Mouse (Mus musculus) embryonic facial prominence, embryonic 10.5 days (tissue): Measurements from ENCODE around the gene H13. TPM values are rescaled to one million over a fixed set of nuclear protein-coding genes. Genes with fewer than 3 reads are reported as not detected.

ENCODE experiments used
- DNase-seq: peaks from one replicate; pipeline ENCODE4 v3.0.0-alpha.2; 2017; ENCODE audit warnings: low spot score
- H3K27ac ChIP-seq: fragments of 300-500 bp; sonication (generic); replicated peaks from 2 replicates; pipeline ENCODE4 v1.5.1; 2016; ENCODE audit warnings: mild to moderate bottlenecking
- H3K27me3 ChIP-seq: fragments of 300-500 bp; sonication (generic); replicated peaks from 2 replicates; pipeline ENCODE4 v1.6.1; 2016; ENCODE audit warnings: low read depth, mild to moderate bottlenecking; ENCODE audit not compliant: poor library complexity, severe bottlenecking
- H3K36me3 ChIP-seq: fragments of 300-500 bp; sonication (generic); replicated peaks from 2 replicates; pipeline ENCODE4 v1.6.1; 2016; ENCODE audit warnings: mild to moderate bottlenecking, moderate library complexity
- H3K4me1 ChIP-seq: fragments of 300-500 bp; sonication (generic); 2 replicates; pipeline ENCODE4 v1.6.1; 2016
- H3K4me3 ChIP-seq: fragments of 300-500 bp; sonication (generic); 2 replicates; pipeline ENCODE4 v1.5.1; 2016; ENCODE audit warnings: mild to moderate bottlenecking, moderate library complexity
- H3K9me3 ChIP-seq: fragments of 300-500 bp; sonication (generic); 2 replicates; pipeline ENCODE4 v1.6.1; 2016; ENCODE audit warnings: mild to moderate bottlenecking
- WGBS: fragments of 180-500 bp; shearing (Covaris S2); methylation state at CpG from one replicate; pipeline ENCODE4 v1.1.7; 2016; 5-methylcytosine and 5-hydroxymethylcytosine counted together
- polyA plus RNA-seq: library from polyadenylated mRNA; unstranded; fragments of >200 nt; fragmentation: Nextera tagmentation; extraction: Ambion mirVana; gene quantifications from 2 replicates; pipeline ENCODE4 v1.2.1, GENCODE M21; 2016

The H13 gene
- polyA plus RNA-seq = 102 and 110 TPM in 2 replicates

GRCm38 (mm10) chr2:152669256-152669638 lies at the start of gene H13:
Gene H13, plus strand, starts transcription at chr2:152669461.
- H3K27ac ChIP-seq = peak within 1 kb of the TSS; percentile 99
- peaks cover 40% of the 10 kb centered on the region for H3K4me1 ChIP-seq
- H3K9me3 ChIP-seq = no peaks in the 10 kb centered on the region
- under 1% methylated on average over 35 of the region's 35 CpGs for WGBS
- H3K36me3 ChIP-seq = peaks cover 33% of the 10 kb centered on the region
- peak within 1 kb of the TSS; percentile 99 for H3K4me3 ChIP-seq
- peak; percentile 96 for DNase-seq
- no peaks in the 10 kb centered on the region for H3K27me3 ChIP-seq

DNA sequence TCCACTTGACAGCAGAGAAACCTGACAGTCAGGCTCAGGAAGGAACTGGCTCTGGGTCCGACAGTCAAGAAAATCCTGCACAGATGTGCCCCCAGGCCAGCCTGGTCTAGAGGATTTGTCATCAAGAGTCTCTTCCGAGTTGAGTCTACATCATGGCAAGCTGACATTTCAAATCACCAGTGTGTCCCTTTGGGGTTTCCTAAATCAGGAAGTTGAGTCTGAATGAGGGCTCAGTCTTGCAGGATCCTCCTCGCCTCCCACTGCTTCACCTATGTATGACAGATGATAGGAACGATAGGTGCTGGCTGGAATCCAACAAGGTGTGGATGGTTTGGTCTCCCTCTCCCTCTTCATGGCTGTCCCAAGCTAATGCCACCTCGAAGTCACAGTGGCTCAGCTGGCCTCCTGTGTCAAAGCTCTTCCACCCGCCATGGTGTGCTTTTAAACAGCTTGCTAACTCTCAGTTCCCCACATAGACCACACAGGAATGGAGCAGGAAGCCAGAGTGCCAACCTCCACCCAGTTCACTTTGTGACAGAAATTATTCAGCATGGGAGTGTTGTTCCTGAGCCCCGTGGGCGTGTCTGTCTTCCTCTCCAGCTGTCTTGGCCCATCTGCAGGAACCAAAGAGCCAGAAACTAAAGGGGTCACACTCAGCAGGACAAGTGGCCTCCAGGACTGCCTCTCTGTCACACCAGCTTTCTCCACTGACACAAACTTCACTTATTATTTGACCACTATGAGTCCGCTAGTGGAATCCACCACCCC lies 48.7 kb upstream of the H13 start:
- WGBS = 68% methylated on average over 9 of the region's 9 CpGs
- Histone ChIP-seq H3K9me3 (no peaks in the 10 kb centered on the region), H3K36me3 (no peaks in the 10 kb centered on the region), H3K27me3 (peaks cover 21% of the 10 kb centered on the region), H3K4me3 (no peak overlapping the region), H3K27ac (no peak overlapping the region), H3K4me1 (no peaks in the 10 kb centered on the region)
- no peak for DNase-seq

GRCm38 (mm10) chr2:152622151-152622550 lies 47.1 kb upstream of the H13 start:
- Histone ChIP-seq H3K4me3 (no peak overlapping the region), H3K27me3 (peaks cover 37% of the 10 kb centered on the region), H3K9me3 (no peaks in the 10 kb centered on the region), H3K36me3 (no peaks in the 10 kb centered on the region), H3K4me1 (peaks cover 8% of the 10 kb centered on the region), H3K27ac (no peak overlapping the region)
- DNase-seq = no peak
- 87% methylated on average over 13 of the region's 13 CpGs for WGBS

GRCm38 (mm10) chr2:152622953-152623352 lies 46.3 kb upstream of the H13 start, which contains the start of gene Defb25:
Gene Defb25, minus strand, starts transcription at chr2:152623053.
- WGBS = 76% methylated on average over 7 of the region's 7 CpGs
- no peaks in the 10 kb centered on the region for H3K9me3 ChIP-seq

GRCm38 (mm10) chr2:152624566-152624965 lies 44.7 kb upstream of the H13 start:
- H3K4me1 ChIP-seq = peaks cover 20% of the 10 kb centered on the region
- no peak overlapping the region for H3K4me3 ChIP-seq
- whole genome bisulfite sequencing = 89% methylated on average over 2 of the region's 2 CpGs
- H3K27me3 ChIP-seq = peaks cover 61% of the 10 kb centered on the region
- no peak overlapping the region for H3K27ac ChIP-seq
- no peaks in the 10 kb centered on the region for H3K36me3 ChIP-seq
- DNase-seq = no peak
- H3K9me3 ChIP-seq = no peaks in the 10 kb centered on the region

More at GRCm38 (mm10) chr2:152622953-152623352, 46.3 kb upstream of the H13 start, which contains the start of gene Defb25:
- Histone ChIP-seq H3K4me1 (peaks cover 16% of the 10 kb centered on the region), H3K27me3 (peaks cover 45% of the 10 kb centered on the region), H3K27ac (no peak within 1 kb of the TSS), H3K4me3 (no peak within 1 kb of the TSS), H3K36me3 (no peaks in the 10 kb centered on the region)
- DNase-seq = no peak

- no peaks in the 10 kb centered on the region for H3K36me3 ChIP-seq
- H3K27me3 ChIP-seq = peaks cover 68% of the 10 kb centered on the region
- no peak for DNase-seq
- no peak overlapping the region for H3K4me3 ChIP-seq
- H3K9me3 ChIP-seq = no peaks in the 10 kb centered on the region
- peaks cover 20% of the 10 kb centered on the region for H3K4me1 ChIP-seq
- WGBS = 18% methylated on average over 1 of the region's 1 CpGs
- H3K27ac ChIP-seq = no peak overlapping the region
Observed at GRCm38 (mm10) chr2:152625256-152625655, 44.0 kb upstream of the H13 start.

DNA sequence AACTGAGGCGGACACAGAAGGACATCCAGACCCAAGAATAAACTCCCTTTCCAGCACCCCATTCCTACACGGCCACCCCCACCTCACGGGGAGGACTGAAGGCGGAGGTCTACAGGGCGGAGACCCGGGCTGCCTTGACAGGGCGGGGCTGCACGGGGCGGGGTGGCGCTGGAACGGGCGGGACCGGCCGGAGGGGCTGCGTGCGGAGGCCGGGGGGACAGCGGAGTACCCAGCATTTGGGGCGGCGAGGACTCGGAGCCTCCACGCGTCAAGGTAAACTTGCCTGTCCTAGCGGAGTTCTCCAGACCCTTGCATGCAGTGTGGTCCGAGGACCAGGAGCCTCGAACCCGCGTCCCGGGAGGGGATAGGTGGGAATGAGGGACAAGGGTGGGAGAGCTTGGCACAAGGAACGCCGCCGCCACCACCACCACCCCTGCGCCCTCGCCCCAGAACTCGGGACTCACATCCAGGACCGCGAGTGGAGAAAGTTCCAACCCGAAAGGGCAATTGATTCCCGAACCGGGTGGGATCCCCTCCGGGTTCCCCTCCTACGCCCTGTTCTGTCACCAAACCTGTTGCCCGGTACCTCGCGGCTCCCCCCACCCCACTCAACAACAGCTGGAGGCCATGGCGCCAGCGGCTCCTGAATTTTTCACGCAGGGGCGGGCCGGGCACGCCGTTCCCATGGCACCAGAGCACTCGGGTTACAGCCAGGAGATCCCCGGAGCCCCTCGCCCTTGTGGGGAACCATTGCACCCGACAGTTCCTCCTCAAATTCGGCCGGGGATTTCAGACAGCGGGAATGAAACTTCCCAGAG lies 42.3 kb upstream of the H13 start, which contains the start of gene Rem1:
Gene Rem1, plus strand, starts transcription at position 178 of the 818 bp plus-strand sequence.
- no peaks in the 10 kb centered on the region for H3K9me3 ChIP-seq
- peaks cover 80% of the 10 kb centered on the region for H3K27me3 ChIP-seq
- 1% methylated on average over 59 of the region's 59 CpGs for WGBS
- H3K4me3 ChIP-seq = peak within 1 kb of the TSS; percentile 60
- no peak within 1 kb of the TSS; the same call in 1 of the 2 replicates for H3K27ac ChIP-seq
- peak; percentile 70 for DNase-seq
- no peaks in the 10 kb centered on the region for H3K36me3 ChIP-seq
- H3K4me1 ChIP-seq = peaks cover 20% of the 10 kb centered on the region

- WGBS = 40% methylated on average over 17 of the region's 17 CpGs
- Histone ChIP-seq H3K4me1 (peaks cover 23% of the 10 kb centered on the region), H3K27me3 (peaks cover 86% of the 10 kb centered on the region), H3K36me3 (no peaks in the 10 kb centered on the region), H3K9me3 (no peaks in the 10 kb centered on the region), H3K4me3 (no peak overlapping the region), H3K27ac (no peak overlapping the region)
- DNase-seq = no peak
Observed at GRCm38 (mm10) chr2:152628066-152628465, 41.2 kb upstream of the H13 start.

- H3K27ac ChIP-seq = no peak overlapping the region
- DNase-seq = no peak
- H3K9me3 ChIP-seq = no peaks in the 10 kb centered on the region
- WGBS = 61% methylated on average over 3 of the region's 3 CpGs
- H3K36me3 ChIP-seq = no peaks in the 10 kb centered on the region
- peaks cover 90% of the 10 kb centered on the region for H3K27me3 ChIP-seq
- H3K4me1 ChIP-seq = peaks cover 30% of the 10 kb centered on the region
- no peak overlapping the region for H3K4me3 ChIP-seq
Observed at GRCm38 (mm10) chr2:152629239-152629638, 40.0 kb upstream of the H13 start.

DNA sequence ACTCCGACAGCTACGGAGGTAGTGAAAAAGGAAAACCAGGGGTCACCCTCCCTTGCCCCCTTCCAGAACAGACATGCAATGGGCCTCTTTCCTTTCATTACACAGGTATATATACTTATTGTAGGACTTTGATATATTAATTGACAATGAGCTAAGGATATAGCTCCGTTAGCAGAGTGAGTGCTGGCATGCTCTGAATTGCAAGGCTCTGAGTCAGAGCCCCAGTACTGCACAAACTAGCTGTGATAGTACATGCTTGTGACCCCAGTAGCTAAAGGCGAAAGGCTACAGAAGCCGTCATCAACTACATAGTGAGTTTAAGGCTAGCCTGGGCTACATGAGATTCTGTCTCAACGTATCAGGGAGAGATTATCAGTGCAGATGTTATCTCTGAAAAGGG lies 39.4 kb upstream of the H13 start:
- Histone ChIP-seq H3K4me1 (peaks cover 30% of the 10 kb centered on the region), H3K27ac (no peak overlapping the region), H3K4me3 (no peak overlapping the region), H3K36me3 (no peaks in the 10 kb centered on the region), H3K27me3 (peaks cover 88% of the 10 kb centered on the region), H3K9me3 (no peaks in the 10 kb centered on the region)
- WGBS = 89% methylated on average over 6 of the region's 6 CpGs
- DNase-seq = no peak

GRCm38 (mm10) chr2:152633334-152633733 lies 35.9 kb upstream of the H13 start:
- Histone ChIP-seq H3K9me3 (no peaks in the 10 kb centered on the region), H3K27ac (no peak overlapping the region; the same call in 1 of the 2 replicates), H3K4me1 (peaks cover 15% of the 10 kb centered on the region), H3K4me3 (peak overlapping the region; percentile 25; the same call in 1 of the 2 replicates), H3K36me3 (no peaks in the 10 kb centered on the region), H3K27me3 (peaks cover 54% of the 10 kb centered on the region)
- peak; percentile 31 for DNase-seq
- WGBS = 48% methylated on average over 17 of the region's 17 CpGs

DNA sequence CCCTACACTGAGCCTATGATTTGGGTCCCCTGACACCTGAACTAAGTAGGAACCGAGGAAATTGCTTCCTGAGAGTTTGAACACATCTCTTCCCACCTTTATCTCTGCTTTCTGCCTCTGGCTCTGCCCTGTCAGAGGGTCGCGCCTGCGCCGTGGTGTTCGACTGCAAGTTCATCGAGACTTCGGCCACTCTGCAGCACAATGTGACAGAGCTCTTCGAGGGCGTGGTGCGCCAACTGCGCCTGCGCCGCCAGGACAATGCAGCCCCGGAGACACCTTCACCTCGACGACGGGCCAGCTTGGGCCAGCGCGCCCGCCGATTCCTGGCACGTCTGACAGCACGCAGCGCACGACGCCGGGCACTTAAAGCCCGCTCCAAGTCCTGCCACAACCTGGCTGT lies 35.0 kb upstream of the H13 start:
- 79% methylated on average over 29 of the region's 29 CpGs for WGBS
- peaks cover 20% of the 10 kb centered on the region for H3K4me1 ChIP-seq
- H3K4me3 ChIP-seq = no peak overlapping the region
- H3K9me3 ChIP-seq = no peaks in the 10 kb centered on the region
- peaks cover 49% of the 10 kb centered on the region for H3K27me3 ChIP-seq
- no peak for DNase-seq
- no peaks in the 10 kb centered on the region for H3K36me3 ChIP-seq
- H3K27ac ChIP-seq = no peak overlapping the region
